Mouse (Mus musculus): ENCODE results near the gene Xxylt1. TPM values are rescaled to one million over a fixed set of nuclear protein-coding genes. Genes with fewer than 3 reads are reported as not detected.
"Not testable (repeated sequence)": the region's sequence is repeated elsewhere in the genome, so short reads cannot be mapped to it uniquely, and the experiment has no call there.

Xxylt1 gene
- total RNA-seq, 1 experiment from 2014 or later, result 8.6 TPM

GRCm38 (mm10) chr16:31004321-31004682 is 76.9 kb downstream of the Xxylt1 start:
- ATAC-seq (replicated peaks; ENCODE audit: insufficient number of reproducible peaks, low FRiP score, low TSS enrichment, poor library complexity, severe bottlenecking), result no peak

- ATAC-seq (replicated peaks; ENCODE audit: insufficient number of reproducible peaks, low FRiP score, low TSS enrichment, poor library complexity, severe bottlenecking), result not testable (repeated sequence)
Observed at GRCm38 (mm10) chr16:31003592-31004320, 77.5 kb downstream of the Xxylt1 start.

- ATAC-seq (replicated peaks; ENCODE audit: insufficient number of reproducible peaks, low FRiP score, low TSS enrichment, poor library complexity, severe bottlenecking), result no peak
Observed at GRCm38 (mm10) chr16:31002926-31003325, 78.3 kb downstream of the Xxylt1 start.

GRCm38 (mm10) chr16:31002117-31002516 is 79.1 kb downstream of the Xxylt1 start:
- ATAC-seq (replicated peaks; ENCODE audit: insufficient number of reproducible peaks, low FRiP score, low TSS enrichment, poor library complexity, severe bottlenecking), result no peak

GRCm38 (mm10) chr16:30998711-30999110 is 82.5 kb downstream of the Xxylt1 start:
- ATAC-seq (replicated peaks; ENCODE audit: insufficient number of reproducible peaks, low FRiP score, low TSS enrichment, poor library complexity, severe bottlenecking), result no peak

- no peak for ATAC-seq (replicated peaks; ENCODE audit: insufficient number of reproducible peaks, low FRiP score, low TSS enrichment, poor library complexity, severe bottlenecking)
Observed at GRCm38 (mm10) chr16:30998048-30998447, 83.2 kb downstream of the Xxylt1 start.

- ATAC-seq (replicated peaks; ENCODE audit: insufficient number of reproducible peaks, low FRiP score, low TSS enrichment, poor library complexity, severe bottlenecking), result no peak
Observed at GRCm38 (mm10) chr16:30995446-30995845, 85.8 kb downstream of the Xxylt1 start.

- no peak for ATAC-seq (replicated peaks; ENCODE audit: insufficient number of reproducible peaks, low FRiP score, low TSS enrichment, poor library complexity, severe bottlenecking)
Observed at GRCm38 (mm10) chr16:30994881-30995280, 86.4 kb downstream of the Xxylt1 start.

- ATAC-seq (replicated peaks; ENCODE audit: insufficient number of reproducible peaks, low FRiP score, low TSS enrichment, poor library complexity, severe bottlenecking), result no peak
Observed at GRCm38 (mm10) chr16:30994296-30994695, 86.9 kb downstream of the Xxylt1 start.

GRCm38 (mm10) chr16:30992568-30992967 is 88.7 kb downstream of the Xxylt1 start:
- no peak for ATAC-seq (replicated peaks; ENCODE audit: insufficient number of reproducible peaks, low FRiP score, low TSS enrichment, poor library complexity, severe bottlenecking)

- no peak for ATAC-seq (replicated peaks; ENCODE audit: insufficient number of reproducible peaks, low FRiP score, low TSS enrichment, poor library complexity, severe bottlenecking)
Observed at GRCm38 (mm10) chr16:30990661-30991060, 90.6 kb downstream of the Xxylt1 start.

- no peak for ATAC-seq (replicated peaks; ENCODE audit: insufficient number of reproducible peaks, low FRiP score, low TSS enrichment, poor library complexity, severe bottlenecking)
Observed at GRCm38 (mm10) chr16:30988225-30988624, 93.0 kb downstream of the Xxylt1 start.

GRCm38 (mm10) chr16:30987684-30988083 is 93.5 kb downstream of the Xxylt1 start:
- ATAC-seq (replicated peaks; ENCODE audit: insufficient number of reproducible peaks, low FRiP score, low TSS enrichment, poor library complexity, severe bottlenecking), result no peak

- ATAC-seq (replicated peaks; ENCODE audit: insufficient number of reproducible peaks, low FRiP score, low TSS enrichment, poor library complexity, severe bottlenecking), result no peak
Observed at GRCm38 (mm10) chr16:30984826-30985545, 96.2 kb downstream of the Xxylt1 start.

GRCm38 (mm10) chr16:30984101-30984500 is 97.1 kb downstream of the Xxylt1 start:
- no peak for ATAC-seq (replicated peaks; ENCODE audit: insufficient number of reproducible peaks, low FRiP score, low TSS enrichment, poor library complexity, severe bottlenecking)

GRCm38 (mm10) chr16:30983699-30984098 is 97.5 kb downstream of the Xxylt1 start:
- ATAC-seq (replicated peaks; ENCODE audit: insufficient number of reproducible peaks, low FRiP score, low TSS enrichment, poor library complexity, severe bottlenecking), result no peak

- ATAC-seq (replicated peaks; ENCODE audit: insufficient number of reproducible peaks, low FRiP score, low TSS enrichment, poor library complexity, severe bottlenecking), result no peak
Observed at GRCm38 (mm10) chr16:30983281-30983680, 98.0 kb downstream of the Xxylt1 start.

- ATAC-seq (replicated peaks; ENCODE audit: insufficient number of reproducible peaks, low FRiP score, low TSS enrichment, poor library complexity, severe bottlenecking), result no peak
Observed at GRCm38 (mm10) chr16:30981345-30981744, 99.9 kb downstream of the Xxylt1 start.

- ATAC-seq (replicated peaks; ENCODE audit: insufficient number of reproducible peaks, low FRiP score, low TSS enrichment, poor library complexity, severe bottlenecking), result no peak
Observed at GRCm38 (mm10) chr16:30979905-30980304, 101.3 kb downstream of the Xxylt1 start.

- ATAC-seq (replicated peaks; ENCODE audit: insufficient number of reproducible peaks, low FRiP score, low TSS enrichment, poor library complexity, severe bottlenecking), result no peak
Observed at GRCm38 (mm10) chr16:30977728-30978127, 103.5 kb downstream of the Xxylt1 start.

Measured in monocyte, adult 5-6 weeks (primary cell).